Mouse (Mus musculus) midbrain, embryonic 14.5 days (tissue): ENCODE data around the gene Disc1. TPM values are rescaled to one million over a fixed set of nuclear protein-coding genes. Genes with fewer than 3 reads are reported as not detected.

Experiments
- ATAC-seq: fragments of 200-750 bp; cut with Nextera tagmentation; 2 replicates; pipeline ENCODE4 v1.8.0; 2017; ENCODE audit warnings: moderate number of reproducible peaks, moderate library complexity; ENCODE audit not compliant: low FRiP score, low TSS enrichment
- DNase-seq: peaks from one replicate; pipeline ENCODE4 v3.0.0-alpha.2; 2015
- H3K27ac ChIP-seq: fragments of 300-500 bp; sonication (generic); replicated peaks from 2 replicates; pipeline ENCODE4 v1.5.1; 2014; ENCODE audit warnings: mild to moderate bottlenecking, low read depth, low read length, moderate library complexity
- H3K27me3 ChIP-seq: fragments of 300-500 bp; sonication (generic); 2 replicates; pipeline ENCODE4 v1.6.1; 2014; ENCODE audit warnings: low read length, control low read depth, mixed read lengths; ENCODE audit not compliant: control insufficient read depth, insufficient read depth
- H3K36me3 ChIP-seq: fragments of 300-500 bp; sonication (generic); 2 replicates; pipeline ENCODE4 v1.6.1; 2014; ENCODE audit warnings: low read length, control low read depth; ENCODE audit not compliant: control insufficient read depth, insufficient read depth
- H3K4me1 ChIP-seq: fragments of 300-500 bp; sonication (generic); 2 replicates; pipeline ENCODE4 v1.6.1; 2014; ENCODE audit warnings: mild to moderate bottlenecking, antibody characterized with exemption, low read length, control low read depth; ENCODE audit not compliant: control insufficient read depth, insufficient read depth
- H3K4me2 ChIP-seq: fragments of 300-500 bp; sonication (generic); 2 replicates; pipeline ENCODE4 v1.6.1; 2014; ENCODE audit warnings: mild to moderate bottlenecking, low read length, moderate library complexity
- H3K4me3 ChIP-seq: fragments of 300-500 bp; sonication (generic); replicated peaks from 2 replicates; pipeline ENCODE4 v1.5.1; 2014; ENCODE audit warnings: low read depth, low read length
- H3K9ac ChIP-seq: fragments of 300-500 bp; sonication (generic); replicated peaks from 2 replicates; pipeline ENCODE4 v1.6.1; 2014; ENCODE audit warnings: mild to moderate bottlenecking, low read length, moderate library complexity
- H3K9me3 ChIP-seq: fragments of 300-500 bp; sonication (generic); 2 replicates; pipeline ENCODE4 v1.6.1; 2016; ENCODE audit warnings: low read length, control low read depth, mixed read lengths; ENCODE audit not compliant: control insufficient read depth
- WGBS: fragments of 180-500 bp; shearing (Covaris S2); extraction: QIAGEN DNeasy Blood & Tissue Kit; methylation state at CpG from one replicate; pipeline ENCODE4 v1.1.7; 2014; 5-methylcytosine and 5-hydroxymethylcytosine counted together
- polyA plus RNA-seq: library from polyadenylated mRNA; unstranded; fragments of >200 nt; fragmentation: Nextera tagmentation; extraction: Ambion mirVana; gene quantifications from 2 replicates; pipeline ENCODE4 v1.2.1, GENCODE M21; 2014

Disc1 gene
- polyA plus RNA-seq, 1 experiment from 2014 or later, result 0.78 TPM

GRCm38 (mm10) chr8:125220608-125221007, 166.6 kb downstream of the Disc1 start:
- ATAC-seq (no peak), DNase-seq (no peak)
- no peak overlapping the region for H3K27ac ChIP-seq
- no peaks in the 10 kb centered on the region for H3K27me3 ChIP-seq
- no peak overlapping the region for H3K4me2 ChIP-seq
- no peaks in the 10 kb centered on the region for H3K9me3 ChIP-seq
- 87% methylated on average over 5 of the region's 5 CpGs for WGBS
- H3K9ac ChIP-seq, result no peak overlapping the region
- H3K4me3 ChIP-seq, result no peak overlapping the region
- peaks cover 43% of the 10 kb centered on the region for H3K4me1 ChIP-seq
- no peaks in the 10 kb centered on the region for H3K36me3 ChIP-seq

- 80% methylated on average over 4 of the region's 4 CpGs for WGBS
- DNase-seq, result no peak
- no peak overlapping the region for H3K9ac ChIP-seq
- H3K27ac ChIP-seq, result no peak overlapping the region
- H3K9me3 ChIP-seq, result no peaks in the 10 kb centered on the region
- no peak for ATAC-seq
- H3K4me1 ChIP-seq, result peaks cover 43% of the 10 kb centered on the region
- no peaks in the 10 kb centered on the region for H3K36me3 ChIP-seq
- no peak overlapping the region for H3K4me3 ChIP-seq
- H3K27me3 ChIP-seq, result no peaks in the 10 kb centered on the region
- no peak overlapping the region for H3K4me2 ChIP-seq
These were observed 167.1 kb downstream of the Disc1 start for GRCm38 (mm10) chr8:125221062-125221461.

DNA sequence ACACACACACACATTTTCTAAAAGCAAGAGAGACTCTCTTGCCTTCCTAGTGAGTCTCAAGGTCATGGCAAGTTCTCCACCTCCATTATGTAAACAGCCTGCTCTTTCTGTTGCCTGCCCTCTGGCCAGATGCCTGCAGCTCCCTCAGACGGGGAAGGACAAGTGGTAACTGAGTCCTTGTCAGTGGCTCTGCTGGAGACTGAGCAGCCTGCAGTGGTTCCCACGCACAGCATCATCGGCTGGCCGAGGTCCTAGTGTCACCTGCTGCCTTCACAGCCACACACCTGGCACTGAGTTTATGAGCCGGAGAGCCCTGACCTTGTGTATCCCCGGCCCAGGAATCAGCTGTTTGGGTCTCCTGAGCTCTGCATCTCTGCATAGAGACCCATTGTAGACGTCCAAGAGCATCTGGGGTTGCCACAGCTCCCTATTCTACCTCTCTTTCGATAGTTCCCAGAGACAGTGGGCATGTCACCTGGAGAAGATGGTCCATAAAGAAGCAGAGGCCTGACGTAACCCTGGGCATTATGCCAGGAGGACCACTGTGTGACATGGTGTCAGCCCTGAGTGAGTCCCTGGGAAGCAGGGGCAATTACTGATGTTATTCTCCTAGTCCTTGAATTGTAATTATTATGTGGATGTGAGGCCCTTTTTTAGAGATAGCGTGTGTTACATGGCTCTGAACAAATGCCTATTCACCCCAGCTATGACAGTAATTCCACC, 169.2 kb downstream of the Disc1 start:
- Histone ChIP-seq H3K27ac (no peak overlapping the region), H3K4me3 (no peak overlapping the region), H3K27me3 (no peaks in the 10 kb centered on the region), H3K36me3 (no peaks in the 10 kb centered on the region), H3K9me3 (no peaks in the 10 kb centered on the region), H3K4me1 (peaks cover 51% of the 10 kb centered on the region), H3K4me2 (no peak overlapping the region), H3K9ac (no peak overlapping the region)
- DNase-seq, result no peak
- WGBS, result 72% methylated on average over 10 of the region's 10 CpGs
- ATAC-seq, result no peak

- H3K27ac ChIP-seq, result no peak overlapping the region
- no peaks in the 10 kb centered on the region for H3K36me3 ChIP-seq
- 77% methylated on average over 6 of the region's 6 CpGs for whole genome bisulfite sequencing
- H3K4me3 ChIP-seq, result no peak overlapping the region
- H3K4me1 ChIP-seq, result peaks cover 41% of the 10 kb centered on the region
- no peak overlapping the region for H3K4me2 ChIP-seq
- H3K27me3 ChIP-seq, result no peaks in the 10 kb centered on the region
- no peaks in the 10 kb centered on the region for H3K9me3 ChIP-seq
- DNase-seq, result no peak
- ATAC-seq, result no peak
- H3K9ac ChIP-seq, result no peak overlapping the region
These were observed 170.3 kb downstream of the Disc1 start for GRCm38 (mm10) chr8:125224271-125224699.

DNA sequence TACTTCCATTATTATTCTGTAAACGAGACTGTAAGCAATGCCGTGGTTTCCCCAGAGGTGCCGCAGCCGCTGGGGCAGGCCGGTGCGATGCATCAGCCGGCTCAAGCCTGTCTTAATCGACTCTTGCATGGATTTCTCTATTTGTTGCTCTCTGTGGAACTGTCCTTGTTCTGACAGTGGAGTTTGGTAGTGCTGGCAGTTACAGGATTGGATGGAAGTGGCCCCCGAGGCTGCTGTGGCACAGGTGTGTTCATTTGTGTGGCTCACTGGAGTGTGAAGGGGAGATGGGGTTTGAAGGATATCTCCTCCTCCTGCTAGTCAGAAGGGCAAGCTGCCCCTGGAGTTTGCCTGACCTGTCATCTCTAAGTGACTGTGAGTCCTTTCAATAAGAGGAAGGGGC, 171.3 kb downstream of the Disc1 start:
- no peaks in the 10 kb centered on the region for H3K9me3 ChIP-seq
- 60% methylated on average over 9 of the region's 9 CpGs for WGBS
- H3K9ac ChIP-seq, result no peak overlapping the region
- H3K27me3 ChIP-seq, result no peaks in the 10 kb centered on the region
- H3K36me3 ChIP-seq, result no peaks in the 10 kb centered on the region
- DNase-seq, result no peak
- ATAC-seq, result no peak
- H3K4me1 ChIP-seq, result peaks cover 34% of the 10 kb centered on the region
- H3K27ac ChIP-seq, result no peak overlapping the region
- H3K4me3 ChIP-seq, result no peak overlapping the region
- H3K4me2 ChIP-seq, result no peak overlapping the region

GRCm38 (mm10) chr8:125226989-125227624, 173.1 kb downstream of the Disc1 start:
- no peak overlapping the region for H3K9ac ChIP-seq
- no peak overlapping the region; the same call in 1 of the 2 replicates for H3K4me2 ChIP-seq
- WGBS, result 38% methylated on average over 14 of the region's 14 CpGs
- peak; percentile 62; the same call in 1 of the 2 replicates for ATAC-seq
- H3K27ac ChIP-seq, result peak overlapping the region; percentile 72
- H3K27me3 ChIP-seq, result no peaks in the 10 kb centered on the region
- H3K36me3 ChIP-seq, result no peaks in the 10 kb centered on the region
- no peak overlapping the region for H3K4me3 ChIP-seq
- H3K9me3 ChIP-seq, result no peaks in the 10 kb centered on the region
- peak; percentile 72 for DNase-seq
- peaks cover 34% of the 10 kb centered on the region for H3K4me1 ChIP-seq

GRCm38 (mm10) chr8:125230526-125231131, 176.6 kb downstream of the Disc1 start:
- Histone ChIP-seq H3K4me2 (no peak overlapping the region), H3K9ac (no peak overlapping the region), H3K27ac (no peak overlapping the region), H3K27me3 (no peaks in the 10 kb centered on the region; the same call in 1 of the 2 replicates), H3K4me1 (peaks cover 17% of the 10 kb centered on the region), H3K36me3 (no peaks in the 10 kb centered on the region), H3K9me3 (no peaks in the 10 kb centered on the region), H3K4me3 (no peak overlapping the region)
- ATAC-seq (no peak), DNase-seq (no peak)
- WGBS, result 92% methylated on average over 5 of the region's 5 CpGs

GRCm38 (mm10) chr8:125232724-125233123, 178.7 kb downstream of the Disc1 start:
- H3K27ac ChIP-seq, result no peak overlapping the region
- DNase-seq (no peak), ATAC-seq (no peak)
- 67% methylated on average over 9 of the region's 9 CpGs for WGBS
- peaks cover 14% of the 10 kb centered on the region for H3K4me1 ChIP-seq
- H3K4me2 ChIP-seq, result no peak overlapping the region
- no peak overlapping the region for H3K4me3 ChIP-seq
- no peak overlapping the region for H3K9ac ChIP-seq
- H3K27me3 ChIP-seq, result no peaks in the 10 kb centered on the region; the same call in 1 of the 2 replicates
- H3K36me3 ChIP-seq, result no peaks in the 10 kb centered on the region
- H3K9me3 ChIP-seq, result no peaks in the 10 kb centered on the region
